Mouse (Mus musculus) forebrain, postnatal 0 days (tissue): ENCODE measurements at regions not wholly inside any gene's neighbourhood (a gene's known extent, or its start where the extent isn't known, plus 50 kb on each side); places are given as distances from the start of the nearest gene placed in this dataset.

Experiments
- ATAC-seq: fragments of 200-750 bp; cut with Nextera tagmentation; 2 replicates; pipeline ENCODE4 v1.8.0; 2017; ENCODE audit warnings: mild to moderate bottlenecking, moderate library complexity
- DNase-seq: peaks from one replicate; pipeline ENCODE4 v3.0.0-alpha.2; 2015
- H3K27ac ChIP-seq: fragments of 300-500 bp; sonication (generic); 2 replicates; pipeline ENCODE4 v1.5.1; 2014; ENCODE audit warnings: low read depth, mild to moderate bottlenecking, antibody characterized with exemption, low read length, moderate library complexity, mixed read lengths
- H3K27me3 ChIP-seq: fragments of 300-500 bp; sonication (generic); 2 replicates; pipeline ENCODE4 v1.6.1; 2014; ENCODE audit warnings: mild to moderate bottlenecking, low read length, mixed read lengths; ENCODE audit not compliant: insufficient read depth
- H3K36me3 ChIP-seq: fragments of 300-500 bp; sonication (generic); 2 replicates; pipeline ENCODE4 v1.6.1; 2014; ENCODE audit warnings: mild to moderate bottlenecking, moderate library complexity; ENCODE audit not compliant: insufficient read depth
- H3K4me1 ChIP-seq: fragments of 300-500 bp; sonication (generic); 2 replicates; pipeline ENCODE4 v1.6.1; 2014; ENCODE audit warnings: antibody characterized with exemption; ENCODE audit not compliant: insufficient read depth
- H3K4me2 ChIP-seq: fragments of 300-500 bp; sonication (generic); 2 replicates; pipeline ENCODE4 v1.6.1; 2014; ENCODE audit warnings: low read depth, mild to moderate bottlenecking, moderate library complexity
- H3K4me3 ChIP-seq: fragments of 300-500 bp; sonication (generic); 2 replicates; pipeline ENCODE4 v1.5.1; 2014; ENCODE audit warnings: low read depth, low read length, mixed read lengths
- H3K9ac ChIP-seq: fragments of 300-500 bp; sonication (generic); 2 replicates; pipeline ENCODE4 v1.6.1; 2014; ENCODE audit warnings: mild to moderate bottlenecking
- H3K9me3 ChIP-seq: fragments of 300-500 bp; sonication (generic); 2 replicates; pipeline ENCODE4 v1.6.1; 2016; ENCODE audit warnings: low read length
- CTCF ChIP-seq: sonication (generic); IDR thresholded peaks from 2 replicates; pipeline ENCODE4 v1.5.1; 2016; ENCODE audit warnings: antibody characterized with exemption, control low read depth, low read depth
- WGBS: fragments of 180-500 bp; shearing (Covaris S2); extraction: QIAGEN DNeasy Blood & Tissue Kit; methylation state at CpG from one replicate; pipeline ENCODE4 v1.1.7; 2014; 5-methylcytosine and 5-hydroxymethylcytosine counted together

DNA sequence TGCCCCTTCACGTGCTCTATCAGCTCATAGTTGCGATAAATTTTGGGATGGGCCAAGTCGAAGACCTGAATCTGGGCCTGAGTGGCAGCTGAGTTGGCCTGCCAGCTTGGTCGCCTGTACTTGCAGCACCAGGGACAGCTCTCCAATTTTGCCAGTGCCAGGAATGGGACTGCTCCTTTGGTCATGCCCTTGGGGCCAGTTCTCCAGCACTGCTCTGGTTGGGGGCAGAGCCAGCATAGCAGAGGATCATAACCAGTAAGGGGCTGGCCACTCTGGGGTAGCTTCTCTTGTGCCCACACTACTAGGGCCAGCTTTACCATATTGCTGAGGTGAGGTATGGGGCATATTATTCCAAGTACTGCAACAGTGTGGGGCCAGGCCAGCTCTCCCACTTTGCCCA is 397.0 kb upstream of the Cadm2 start:
- H3K4me3 ChIP-seq = no peak overlapping the region
- WGBS = 78% methylated on average over 4 of the region's 4 CpGs
- H3K27ac ChIP-seq = no peak overlapping the region
- TF ChIP-seq CTCF = no peak
- no peaks in the 10 kb centered on the region for H3K9me3 ChIP-seq
- H3K9ac ChIP-seq = no peak overlapping the region
- ATAC-seq = no peak
- no peaks in the 10 kb centered on the region for H3K36me3 ChIP-seq
- DNase-seq = no peak
- no peaks in the 10 kb centered on the region for H3K27me3 ChIP-seq
- no peak overlapping the region for H3K4me2 ChIP-seq
- H3K4me1 ChIP-seq = no peaks in the 10 kb centered on the region

- Histone ChIP-seq H3K27me3 (no peaks in the 10 kb centered on the region), H3K4me1 (no peaks in the 10 kb centered on the region), H3K27ac (no peak overlapping the region), H3K36me3 (no peaks in the 10 kb centered on the region), H3K4me3 (no peak overlapping the region), H3K9ac (no peak overlapping the region), H3K9me3 (no peaks in the 10 kb centered on the region), H3K4me2 (no peak overlapping the region)
- ATAC-seq (no peak), DNase-seq (no peak)
- WGBS = 92% methylated on average over 4 of the region's 4 CpGs
- TF ChIP-seq CTCF = no peak
Observed at GRCm38 (mm10) chr16:67989671-67990070, 369.0 kb upstream of the Cadm2 start.

GRCm38 (mm10) chr16:67976565-67976964 is 355.9 kb upstream of the Cadm2 start:
- H3K27ac ChIP-seq = no peak overlapping the region
- no peak overlapping the region for H3K9ac ChIP-seq
- H3K27me3 ChIP-seq = no peaks in the 10 kb centered on the region
- ATAC-seq (no peak), DNase-seq (no peak)
- no peak overlapping the region for H3K4me2 ChIP-seq
- no peak for TF ChIP-seq CTCF
- H3K4me3 ChIP-seq = no peak overlapping the region
- H3K4me1 ChIP-seq = no peaks in the 10 kb centered on the region
- H3K9me3 ChIP-seq = no peaks in the 10 kb centered on the region
- no peaks in the 10 kb centered on the region for H3K36me3 ChIP-seq

- Histone ChIP-seq H3K27ac (no peak overlapping the region), H3K4me1 (peaks cover 4% of the 10 kb centered on the region; the same call in 1 of the 2 replicates), H3K9ac (no peak overlapping the region), H3K4me3 (no peak overlapping the region), H3K9me3 (no peaks in the 10 kb centered on the region), H3K36me3 (no peaks in the 10 kb centered on the region), H3K27me3 (no peaks in the 10 kb centered on the region), H3K4me2 (no peak overlapping the region)
- 43% methylated on average over 11 of the region's 11 CpGs for WGBS
- DNase-seq (peak; percentile 44), ATAC-seq (no peak)
- TF ChIP-seq CTCF = no peak
Observed at GRCm38 (mm10) chr16:67968311-67969145, 347.8 kb upstream of the Cadm2 start.

DNA sequence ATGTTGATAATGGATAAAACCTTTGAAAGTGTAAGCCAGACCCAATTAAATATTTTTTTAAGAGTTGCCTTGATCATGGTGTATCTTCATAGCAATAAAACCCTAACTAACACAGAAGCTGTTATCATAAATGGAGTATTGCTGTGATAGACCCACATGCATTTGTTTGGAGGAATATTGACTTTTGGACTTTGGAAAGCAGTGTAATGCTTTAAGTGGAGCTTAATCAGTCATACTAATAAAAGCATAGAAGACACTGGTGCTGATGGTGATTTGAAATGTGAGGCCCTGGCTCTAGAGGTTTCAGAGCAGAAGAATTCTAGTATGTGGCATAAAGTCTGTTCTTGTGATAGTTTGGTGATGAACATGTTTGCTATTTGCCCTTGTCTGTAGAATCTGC is 328.4 kb upstream of the Cadm2 start:
- no peak overlapping the region for H3K27ac ChIP-seq
- no peaks in the 10 kb centered on the region for H3K36me3 ChIP-seq
- no peak for TF ChIP-seq CTCF
- H3K27me3 ChIP-seq = no peaks in the 10 kb centered on the region; the same call in 1 of the 2 replicates
- H3K9me3 ChIP-seq = no peaks in the 10 kb centered on the region
- H3K4me2 ChIP-seq = no peak overlapping the region
- DNase-seq (no peak), ATAC-seq (no peak)
- no peaks in the 10 kb centered on the region for H3K4me1 ChIP-seq
- H3K4me3 ChIP-seq = no peak overlapping the region
- H3K9ac ChIP-seq = no peak overlapping the region

DNA sequence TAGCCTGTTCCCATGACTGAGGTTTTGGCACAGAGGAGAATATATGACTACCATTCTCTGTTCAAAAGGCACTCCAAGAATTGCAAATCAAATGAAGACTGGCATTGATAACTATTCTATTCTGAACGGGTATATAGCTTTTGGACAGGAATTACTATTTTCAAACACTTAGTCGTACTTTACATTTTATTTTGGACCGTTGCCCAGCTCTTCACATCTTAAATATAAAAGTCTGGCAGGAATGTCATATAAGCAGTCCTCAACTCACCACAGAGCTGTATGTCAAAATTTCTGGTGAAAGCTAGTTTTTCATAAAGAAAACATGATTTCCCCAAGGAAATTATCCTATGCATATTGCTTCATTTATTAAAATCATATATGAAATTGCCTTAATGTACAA is 323.7 kb upstream of the Cadm2 start:
- no peaks in the 10 kb centered on the region for H3K4me1 ChIP-seq
- H3K4me3 ChIP-seq = no peak overlapping the region
- DNase-seq = peak; percentile 43
- 67% methylated on average over 3 of the region's 3 CpGs for WGBS
- H3K4me2 ChIP-seq = no peak overlapping the region
- no peak overlapping the region for H3K27ac ChIP-seq
- H3K9ac ChIP-seq = no peak overlapping the region
- no peak for TF ChIP-seq CTCF
- H3K9me3 ChIP-seq = no peaks in the 10 kb centered on the region
- ATAC-seq = no peak
- no peaks in the 10 kb centered on the region; the same call in 1 of the 2 replicates for H3K27me3 ChIP-seq
- no peaks in the 10 kb centered on the region for H3K36me3 ChIP-seq

- no peaks in the 10 kb centered on the region for H3K27me3 ChIP-seq
- 45% methylated on average over 2 of the region's 2 CpGs for WGBS
- no peaks in the 10 kb centered on the region for H3K4me1 ChIP-seq
- no peak overlapping the region for H3K9ac ChIP-seq
- no peaks in the 10 kb centered on the region for H3K36me3 ChIP-seq
- H3K9me3 ChIP-seq = no peaks in the 10 kb centered on the region
- no peak overlapping the region for H3K27ac ChIP-seq
- H3K4me2 ChIP-seq = no peak overlapping the region
- H3K4me3 ChIP-seq = no peak overlapping the region
- DNase-seq = peak; percentile 23
- ATAC-seq = no peak
- no peak for TF ChIP-seq CTCF
Observed at GRCm38 (mm10) chr16:67919175-67919574, 298.5 kb upstream of the Cadm2 start.
